Mouse (Mus musculus) liver, postnatal 0 days (tissue): ENCODE data around the gene Glis2. TPM values are rescaled to one million over a fixed set of nuclear protein-coding genes. Genes with fewer than 3 reads are reported as not detected.
A peak's percentile ranks its signal among the peaks of the same experiment; 100 is the strongest.

Experiments used
- ATAC-seq: fragments of 200-750 bp; cut with Nextera tagmentation; 2 replicates; pipeline ENCODE4 v1.8.0; 2017; ENCODE audit warnings: mild to moderate bottlenecking, moderate library complexity
- DNase-seq: peaks from one replicate; pipeline ENCODE4 v3.0.0-alpha.2; 2016
- H3K27ac ChIP-seq: fragments of 300-500 bp; sonication (generic); 2 replicates; pipeline ENCODE4 v1.5.1; 2014; ENCODE audit warnings: antibody characterized with exemption, moderate library complexity, mild to moderate bottlenecking, low read depth
- H3K27me3 ChIP-seq: fragments of 300-500 bp; sonication (generic); 2 replicates; pipeline ENCODE4 v1.6.1; 2014; ENCODE audit warnings: low read length, control low read depth, mixed read lengths; ENCODE audit not compliant: insufficient read depth
- H3K36me3 ChIP-seq: fragments of 300-500 bp; sonication (generic); replicated peaks from 2 replicates; pipeline ENCODE4 v1.6.1; 2014; ENCODE audit warnings: mild to moderate bottlenecking, control low read depth, low read length, moderate library complexity, mixed read lengths; ENCODE audit not compliant: insufficient read depth
- H3K4me1 ChIP-seq: fragments of 300-500 bp; sonication (generic); 2 replicates; pipeline ENCODE4 v1.6.1; 2014; ENCODE audit warnings: antibody characterized with exemption, mild to moderate bottlenecking, control low read depth; ENCODE audit not compliant: insufficient read depth
- H3K4me2 ChIP-seq: fragments of 300-500 bp; sonication (generic); 2 replicates; pipeline ENCODE4 v1.6.1; 2014; ENCODE audit warnings: low read depth, mild to moderate bottlenecking, low read length, moderate library complexity, mixed read lengths
- H3K4me3 ChIP-seq: fragments of 300-500 bp; sonication (generic); 2 replicates; pipeline ENCODE4 v1.5.1; 2014; ENCODE audit warnings: low read depth, low read length
- H3K9ac ChIP-seq: fragments of 300-500 bp; sonication (generic); replicated peaks from 2 replicates; pipeline ENCODE4 v1.6.1; 2014; ENCODE audit warnings: mild to moderate bottlenecking, moderate library complexity
- H3K9me3 ChIP-seq: fragments of 300-500 bp; sonication (generic); 2 replicates; pipeline ENCODE4 v1.6.1; 2016; ENCODE audit warnings: mild to moderate bottlenecking, control low read depth, low read length, mixed read lengths
- CTCF ChIP-seq: sonication (generic); IDR thresholded peaks from 2 replicates; pipeline ENCODE4 v1.5.1; 2016; ENCODE audit warnings: antibody characterized with exemption, low read depth
- EP300 ChIP-seq: IDR thresholded peaks from 2 replicates; pipeline ENCODE4 v1.6.1; 2016; ENCODE audit warnings: antibody characterized with exemption, low read depth, mild to moderate bottlenecking
- WGBS: fragments of 180-500 bp; shearing (Covaris S2); extraction: QIAGEN DNeasy Blood & Tissue Kit; methylation state at CpG from one replicate; pipeline ENCODE4 v1.1.7; 2014; ENCODE audit not compliant: insufficient replicate concordance; 5-methylcytosine and 5-hydroxymethylcytosine counted together
- polyA plus RNA-seq: library from polyadenylated mRNA; unstranded; fragments of >200 nt; fragmentation: Nextera tagmentation; extraction: Ambion mirVana; gene quantifications from 2 replicates; pipeline ENCODE4 v1.2.1, GENCODE M21; 2015

The Glis2 gene
- 1.7 and 1.9 TPM in 2 replicates for polyA plus RNA-seq

DNA sequence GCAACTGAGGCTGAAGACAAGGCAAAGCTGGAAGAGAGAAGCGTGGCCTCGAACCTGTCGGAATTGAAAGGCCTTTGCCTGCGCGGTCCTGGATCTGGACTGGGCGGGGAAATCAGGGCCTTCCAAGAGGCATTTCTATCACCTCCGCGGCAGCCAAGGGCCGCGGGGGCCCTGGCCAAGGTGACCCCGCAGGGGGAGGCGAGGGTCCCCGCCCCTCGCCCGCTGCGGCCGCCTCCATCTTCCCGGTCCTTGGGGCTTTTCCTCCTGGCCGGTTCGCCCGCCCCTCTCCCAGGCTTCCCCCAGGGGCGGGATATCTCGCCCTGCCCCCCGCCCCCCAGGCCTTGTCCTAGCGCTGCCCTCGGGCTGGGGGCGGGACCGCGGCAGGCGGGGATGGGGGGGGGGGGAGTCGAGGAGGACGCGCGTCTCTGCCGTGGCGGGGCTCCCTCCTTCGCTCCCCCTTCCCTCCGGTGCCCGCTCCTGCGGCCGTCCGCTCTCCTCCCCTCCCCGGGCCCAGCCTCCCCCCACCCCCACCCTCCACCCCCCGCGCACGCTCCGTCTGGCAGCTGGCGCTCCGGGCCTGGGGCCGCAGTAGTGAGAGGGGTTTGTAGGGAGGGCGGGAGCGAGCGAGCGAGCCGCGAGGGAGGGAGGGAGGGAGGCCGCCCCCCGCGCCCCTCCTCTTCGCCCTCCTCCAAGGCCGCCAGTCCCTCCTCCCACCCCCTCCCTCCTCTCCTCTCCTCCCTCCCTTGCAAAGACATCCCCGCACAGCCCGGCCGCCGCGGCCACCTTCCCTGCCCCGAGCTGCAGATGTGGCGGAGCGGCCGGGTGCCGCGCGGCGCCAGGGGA, at the start of gene Glis2:
TSS of gene Glis2 (plus strand) at position 743 of the 843 bp plus-strand sequence.
- Histone ChIP-seq H3K4me1 (peaks cover 10% of the 10 kb centered on the region; the same call in 1 of the 2 replicates), H3K27ac (peak within 1 kb of the TSS; percentile 44), H3K27me3 (peaks cover 26% of the 10 kb centered on the region), H3K9ac (peak within 1 kb of the TSS; percentile 54), H3K4me3 (peak within 1 kb of the TSS; percentile 54), H3K9me3 (no peaks in the 10 kb centered on the region), H3K4me2 (peak within 1 kb of the TSS; percentile 86), H3K36me3 (no peaks in the 10 kb centered on the region)
- TF ChIP-seq EP300 (no peak), CTCF (no peak)
- WGBS, result under 1% methylated on average over 16 of the region's 74 CpGs
- peak; percentile 62 for DNase-seq
- ATAC-seq, result peak; percentile 63

DNA sequence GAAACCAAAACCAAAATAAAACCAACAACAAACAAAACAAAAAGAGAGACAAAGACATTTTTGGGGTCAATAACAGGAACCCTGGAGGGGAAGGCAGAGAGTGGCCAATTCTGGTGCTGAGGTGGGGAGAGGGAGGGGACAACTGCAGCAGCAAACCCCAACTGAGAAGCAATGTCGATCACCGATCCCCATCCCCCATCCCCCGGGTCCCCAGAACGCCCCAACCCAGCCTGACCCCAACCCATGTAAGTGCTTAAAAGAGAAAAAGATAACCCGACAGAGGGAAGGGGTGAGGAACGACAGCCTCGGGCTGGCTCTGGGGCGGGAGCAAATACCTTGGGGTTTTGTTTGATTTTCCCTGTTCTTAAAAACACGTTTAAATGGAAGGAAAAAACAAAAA, 49.7 kb upstream of the Glis2 start:
- 82% methylated on average over 9 of the region's 9 CpGs for WGBS
- Histone ChIP-seq H3K27ac (no peak overlapping the region), H3K27me3 (no peaks in the 10 kb centered on the region), H3K4me2 (no peak overlapping the region), H3K9ac (no peak overlapping the region), H3K4me1 (peaks cover 6% of the 10 kb centered on the region; the same call in 1 of the 2 replicates), H3K36me3 (peaks cover 28% of the 10 kb centered on the region), H3K9me3 (no peaks in the 10 kb centered on the region), H3K4me3 (no peak overlapping the region)
- ATAC-seq (no peak), DNase-seq (no peak)
- TF ChIP-seq CTCF (no peak), EP300 (no peak)

DNA sequence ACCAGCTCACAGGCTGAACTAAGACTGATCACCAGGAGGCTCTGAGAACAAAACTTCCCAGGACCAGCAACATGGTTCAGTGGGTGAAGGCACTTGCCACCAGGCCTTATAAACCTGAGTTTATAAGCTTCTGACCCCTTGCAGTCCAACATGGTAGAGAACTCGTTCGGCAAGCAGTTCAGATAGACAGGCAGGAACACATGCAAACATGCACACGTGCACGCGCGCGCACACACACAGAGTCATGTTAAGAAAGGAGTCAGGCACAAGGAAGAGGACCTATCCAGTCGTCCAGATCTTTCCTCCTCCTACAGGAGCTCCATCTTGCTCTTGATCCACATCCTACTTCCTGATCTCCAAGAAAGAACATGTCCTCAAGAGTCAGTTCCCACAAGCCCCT, 47.7 kb upstream of the Glis2 start:
- peaks cover 35% of the 10 kb centered on the region for H3K36me3 ChIP-seq
- no peak overlapping the region for H3K4me2 ChIP-seq
- ATAC-seq, result no peak
- WGBS, result 87% methylated on average over 8 of the region's 8 CpGs
- H3K4me3 ChIP-seq, result no peak overlapping the region
- H3K27ac ChIP-seq, result no peak overlapping the region
- H3K4me1 ChIP-seq, result peaks cover 9% of the 10 kb centered on the region
- H3K9ac ChIP-seq, result no peak overlapping the region
- DNase-seq, result no peak
- TF ChIP-seq EP300 (no peak), CTCF (no peak)
- no peaks in the 10 kb centered on the region for H3K9me3 ChIP-seq
- H3K27me3 ChIP-seq, result no peaks in the 10 kb centered on the region

DNA sequence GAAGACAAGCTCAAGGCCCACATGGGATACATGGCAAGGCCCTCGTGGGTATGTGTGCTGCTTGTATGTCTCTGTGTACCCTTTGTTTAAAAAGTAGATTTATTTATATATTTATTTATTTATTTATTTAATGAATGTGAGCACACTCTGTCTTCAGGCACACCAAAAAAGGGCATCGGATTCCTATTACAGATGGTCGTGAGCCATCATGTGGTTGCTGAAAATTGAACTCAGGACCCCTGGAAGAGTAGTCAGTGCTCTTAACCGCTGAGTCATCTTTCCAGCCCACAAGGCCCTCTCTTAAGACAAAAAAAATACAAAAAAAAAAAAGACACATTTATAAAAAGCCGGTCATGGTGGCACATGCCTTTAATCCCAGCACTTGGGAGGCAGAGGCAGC, 46.9 kb upstream of the Glis2 start:
- Histone ChIP-seq H3K27ac (no peak overlapping the region), H3K9me3 (no peaks in the 10 kb centered on the region), H3K4me2 (no peak overlapping the region), H3K4me3 (no peak overlapping the region), H3K4me1 (peaks cover 11% of the 10 kb centered on the region), H3K9ac (no peak overlapping the region), H3K36me3 (peaks cover 35% of the 10 kb centered on the region), H3K27me3 (no peaks in the 10 kb centered on the region)
- no peak for DNase-seq
- TF ChIP-seq CTCF (no peak), EP300 (no peak)
- WGBS, result 83% methylated on average over 5 of the region's 5 CpGs
- ATAC-seq, result no peak

DNA sequence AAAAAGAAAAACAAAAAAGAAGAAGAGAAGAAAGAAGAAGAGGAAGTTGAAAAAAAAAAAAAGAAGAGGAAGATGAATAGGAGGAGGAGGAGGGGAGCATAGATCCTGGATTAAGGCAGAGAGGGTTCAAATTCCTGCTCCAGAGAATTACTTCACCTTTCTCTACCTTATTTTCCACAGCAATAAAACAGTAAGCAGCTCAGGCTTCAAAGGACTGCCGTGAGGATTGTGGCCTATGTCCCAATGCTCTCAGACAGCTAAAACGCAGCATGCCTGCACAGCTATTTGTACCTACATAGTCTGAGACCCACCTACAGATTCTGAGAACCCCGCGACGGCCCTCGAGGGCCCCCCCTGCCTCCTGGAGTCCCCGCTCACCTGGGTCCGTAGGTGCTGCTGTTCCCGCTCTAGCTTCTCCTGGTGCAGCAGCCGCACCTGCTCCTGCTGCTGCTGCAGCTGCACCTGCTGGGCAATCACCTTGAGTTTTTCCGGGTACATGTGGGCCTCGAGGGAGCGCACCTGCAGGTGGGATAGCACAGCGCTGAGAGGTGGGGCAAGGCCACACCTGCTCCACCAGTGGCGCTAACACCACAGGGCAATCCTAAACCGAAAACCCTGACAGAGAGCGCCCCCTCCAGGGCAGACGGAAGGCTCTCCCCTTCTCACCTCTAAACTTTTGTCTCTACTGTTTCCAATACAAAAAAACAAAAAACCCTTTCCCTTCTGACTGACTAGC, 45.4 kb upstream of the Glis2 start:
- H3K36me3 ChIP-seq, result peaks cover 35% of the 10 kb centered on the region

DNA sequence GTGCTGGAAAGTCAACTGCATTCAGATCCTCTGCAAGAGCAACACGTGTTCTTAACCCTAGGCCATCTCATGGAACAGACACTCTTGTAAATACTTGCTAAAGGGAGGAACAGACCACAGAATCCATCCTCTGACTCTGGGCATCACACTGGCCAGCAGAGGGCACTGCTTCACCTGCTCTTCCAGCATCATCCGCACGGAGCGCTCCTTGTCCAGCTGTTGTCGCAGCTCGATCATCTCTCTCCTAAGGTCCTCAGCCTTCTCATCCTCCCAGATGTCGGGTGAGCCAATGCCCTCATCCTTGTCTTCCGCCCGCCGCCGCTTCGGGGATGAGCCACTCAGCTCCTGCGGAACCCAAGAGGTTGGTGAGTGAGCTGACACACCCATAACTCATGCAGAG, 43.5 kb upstream of the Glis2 start:
- 33% methylated on average over 13 of the region's 13 CpGs for WGBS
- Histone ChIP-seq H3K9ac (no peak overlapping the region), H3K4me3 (no peak overlapping the region), H3K36me3 (peaks cover 26% of the 10 kb centered on the region), H3K27me3 (no peaks in the 10 kb centered on the region), H3K9me3 (no peaks in the 10 kb centered on the region), H3K27ac (no peak overlapping the region), H3K4me1 (peaks cover 38% of the 10 kb centered on the region), H3K4me2 (no peak overlapping the region)
- TF ChIP-seq CTCF (peak; percentile 99), EP300 (no peak)
- peak; percentile 70 for ATAC-seq
- DNase-seq, result peak; percentile 81

More for the DNA sequence above, 45.4 kb upstream of the Glis2 start:
- ATAC-seq (no peak), DNase-seq (no peak)
- no peak overlapping the region for H3K4me3 ChIP-seq
- H3K9me3 ChIP-seq, result no peaks in the 10 kb centered on the region
- TF ChIP-seq CTCF (peak; percentile 47), EP300 (no peak)
- peaks cover 25% of the 10 kb centered on the region for H3K4me1 ChIP-seq
- no peaks in the 10 kb centered on the region for H3K27me3 ChIP-seq
- no peak overlapping the region for H3K9ac ChIP-seq
- no peak overlapping the region for H3K4me2 ChIP-seq
- H3K27ac ChIP-seq, result no peak overlapping the region
- 83% methylated on average over 18 of the region's 18 CpGs for WGBS
